Mouse (Mus musculus) midbrain, embryonic 11.5 days (tissue): ENCODE results near the gene Pgm5. TPM values are rescaled to one million over a fixed set of nuclear protein-coding genes. Genes with fewer than 3 reads are reported as not detected.

ENCODE experiments used
- ATAC-seq: fragments of 200-750 bp; cut with Nextera tagmentation; 2 replicates; pipeline ENCODE4 v1.8.0; 2017; ENCODE audit warnings: moderate TSS enrichment, moderate library complexity; ENCODE audit not compliant: low FRiP score
- DNase-seq: peaks from one replicate; pipeline ENCODE4 v3.0.0; 2015; ENCODE audit warnings: low spot score; ENCODE audit errors: missing footprints
- H3K27ac ChIP-seq: fragments of 300-500 bp; sonication (generic); 2 replicates; pipeline ENCODE4 v1.5.1; 2014; ENCODE audit warnings: low read depth, low read length
- H3K27me3 ChIP-seq: fragments of 300-500 bp; sonication (generic); 2 replicates; pipeline ENCODE4 v1.6.1; 2014; ENCODE audit warnings: mild to moderate bottlenecking, low read length, moderate library complexity, mixed read lengths; ENCODE audit not compliant: control insufficient read depth, insufficient read depth
- H3K36me3 ChIP-seq: fragments of 300-500 bp; sonication (generic); 2 replicates; pipeline ENCODE4 v1.6.1; 2014; ENCODE audit warnings: mild to moderate bottlenecking, low read length, moderate library complexity, mixed read lengths; ENCODE audit not compliant: control insufficient read depth, insufficient read depth
- H3K4me1 ChIP-seq: fragments of 300-500 bp; sonication (generic); 2 replicates; pipeline ENCODE4 v1.6.1; 2014; ENCODE audit warnings: low read length; ENCODE audit not compliant: control insufficient read depth, insufficient read depth
- H3K4me2 ChIP-seq: fragments of 300-500 bp; sonication (generic); 2 replicates; pipeline ENCODE4 v1.6.1; 2014; ENCODE audit warnings: mild to moderate bottlenecking, moderate library complexity
- H3K4me3 ChIP-seq: fragments of 300-500 bp; sonication (generic); 2 replicates; pipeline ENCODE4 v1.5.1; 2014; ENCODE audit warnings: low read depth, low read length
- H3K9ac ChIP-seq: fragments of 300-500 bp; sonication (generic); 2 replicates; pipeline ENCODE4 v1.6.1; 2014; ENCODE audit warnings: low read length
- H3K9me3 ChIP-seq: fragments of 300-500 bp; sonication (generic); 2 replicates; pipeline ENCODE4 v1.6.1; 2016; ENCODE audit warnings: low read length; ENCODE audit not compliant: control insufficient read depth
- WGBS: fragments of 180-500 bp; shearing (Covaris S2); extraction: QIAGEN DNeasy Blood & Tissue Kit; methylation state at CpG from one replicate; pipeline ENCODE4 v1.1.7; 2014; 5-methylcytosine and 5-hydroxymethylcytosine counted together
- polyA plus RNA-seq: library from polyadenylated mRNA; unstranded; fragments of >200 nt; fragmentation: Nextera tagmentation; extraction: Ambion mirVana; gene quantifications from 2 replicates; pipeline ENCODE4 v1.2.1, GENCODE M21; 2014

Gene Pgm5
- polyA plus RNA-seq, 1 experiment from 2014 or later: 0.19 TPM

DNA sequence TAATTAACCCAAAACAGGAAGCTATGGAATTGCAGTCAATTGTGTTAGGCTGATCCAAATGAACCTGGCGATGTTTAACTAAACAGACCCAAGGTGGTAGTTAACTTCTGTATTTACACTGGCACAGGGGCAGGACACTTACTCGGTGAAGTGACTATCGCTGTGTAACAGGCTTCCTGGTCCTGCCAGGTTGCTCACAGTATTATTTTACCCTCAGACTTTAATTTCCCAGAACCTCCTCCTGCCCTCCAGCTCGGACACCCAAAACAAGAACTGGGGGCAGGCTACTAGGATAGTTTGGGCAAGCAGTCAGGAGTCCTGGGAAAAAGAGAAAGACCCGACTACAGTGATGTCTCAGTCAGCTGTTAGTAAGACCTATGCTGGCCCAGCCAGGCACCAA is 68.8 kb downstream of the Pgm5 start:
- H3K9me3 ChIP-seq: no peaks in the 10 kb centered on the region
- no peak overlapping the region for H3K9ac ChIP-seq
- no peaks in the 10 kb centered on the region for H3K4me1 ChIP-seq
- no peak overlapping the region for H3K4me3 ChIP-seq
- DNase-seq (no peak), ATAC-seq (no peak)
- H3K4me2 ChIP-seq: no peak overlapping the region
- WGBS: 87% methylated on average over 5 of the region's 5 CpGs
- no peaks in the 10 kb centered on the region for H3K36me3 ChIP-seq
- H3K27ac ChIP-seq: no peak overlapping the region
- H3K27me3 ChIP-seq: no peaks in the 10 kb centered on the region

DNA sequence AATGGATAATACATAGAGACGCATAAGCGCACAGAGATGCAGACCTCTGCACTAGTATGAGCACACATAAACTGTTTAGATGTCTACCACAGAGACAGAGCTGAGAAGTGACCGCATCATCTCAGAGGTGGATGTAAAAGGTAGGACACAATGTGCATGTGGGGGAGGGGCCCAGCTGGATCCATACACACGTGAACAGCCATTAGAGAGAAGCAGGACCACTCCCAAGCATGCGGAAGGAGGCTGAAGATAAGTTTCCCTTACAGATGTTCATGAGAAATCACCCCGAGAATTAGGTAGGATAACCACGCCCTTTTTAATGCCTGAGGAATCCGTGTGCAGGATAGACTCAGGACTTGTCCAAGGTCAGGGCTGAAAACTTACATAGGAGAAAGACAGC is 75.8 kb downstream of the Pgm5 start:
- Histone ChIP-seq H3K36me3 (no peaks in the 10 kb centered on the region), H3K9me3 (no peaks in the 10 kb centered on the region), H3K4me2 (no peak overlapping the region), H3K27ac (no peak overlapping the region), H3K4me1 (no peaks in the 10 kb centered on the region; the same call in 1 of the 2 replicates), H3K27me3 (no peaks in the 10 kb centered on the region), H3K9ac (no peak overlapping the region), H3K4me3 (no peak overlapping the region)
- ATAC-seq (no peak), DNase-seq (no peak)
- WGBS: 91% methylated on average over 8 of the region's 8 CpGs

DNA sequence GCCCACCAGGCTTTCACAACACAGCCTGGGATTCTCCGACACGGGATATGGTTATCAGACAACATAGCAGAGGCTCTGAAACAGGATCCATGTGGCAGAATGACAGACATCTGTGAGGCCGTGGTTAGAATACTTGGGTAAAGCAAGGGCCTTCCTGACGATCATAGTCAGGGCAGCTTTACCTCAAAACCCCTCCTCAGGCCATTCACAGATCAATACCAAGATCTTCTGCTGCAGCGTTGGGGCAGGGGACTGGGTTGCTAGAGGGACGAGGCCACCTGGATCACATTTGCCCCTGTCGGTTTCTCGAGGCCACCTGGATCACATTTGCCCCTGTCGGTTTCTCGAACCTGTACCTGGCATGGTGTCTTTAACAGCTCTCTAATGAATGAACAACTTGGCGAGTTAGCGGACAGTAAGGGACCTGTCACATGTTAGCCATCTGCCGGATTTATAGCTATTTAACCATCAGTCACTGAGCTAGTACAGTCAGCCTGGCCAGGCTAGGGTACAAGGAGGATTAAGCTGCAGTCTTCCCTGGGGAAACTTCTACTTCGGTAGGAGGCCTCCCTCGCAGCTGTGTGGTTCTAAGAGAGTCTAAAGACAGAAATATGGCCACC is 76.5 kb downstream of the Pgm5 start:
- ATAC-seq (no peak), DNase-seq (no peak)
- 71% methylated on average over 15 of the region's 15 CpGs for whole genome bisulfite sequencing
- Histone ChIP-seq H3K27ac (no peak overlapping the region), H3K4me3 (no peak overlapping the region), H3K4me1 (peaks cover 2% of the 10 kb centered on the region; the same call in 1 of the 2 replicates), H3K27me3 (no peaks in the 10 kb centered on the region), H3K9me3 (no peaks in the 10 kb centered on the region), H3K36me3 (no peaks in the 10 kb centered on the region), H3K4me2 (no peak overlapping the region), H3K9ac (no peak overlapping the region)

DNA sequence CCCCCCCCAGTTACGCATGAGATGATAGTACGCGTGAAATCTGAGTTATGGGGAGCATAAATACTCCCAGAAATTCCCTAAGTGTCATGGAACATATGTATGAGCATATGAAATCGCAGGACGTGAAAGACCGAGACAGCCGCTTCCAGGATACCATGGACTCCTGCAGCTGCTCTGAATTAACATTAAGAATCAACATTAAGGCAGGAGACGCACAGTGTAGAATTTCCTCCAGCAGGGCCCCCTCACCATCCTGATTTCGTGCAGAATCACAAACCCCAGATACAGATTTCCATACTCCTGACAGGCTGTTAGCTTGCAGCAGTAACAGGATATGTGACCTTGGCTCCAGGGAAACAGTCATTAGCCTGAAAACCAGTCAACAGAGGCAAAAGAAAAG is 77.9 kb downstream of the Pgm5 start:
- no peak overlapping the region for H3K4me2 ChIP-seq
- no peak overlapping the region for H3K27ac ChIP-seq
- no peaks in the 10 kb centered on the region for H3K36me3 ChIP-seq
- H3K4me1 ChIP-seq: peaks cover 4% of the 10 kb centered on the region; the same call in 1 of the 2 replicates
- H3K4me3 ChIP-seq: no peak overlapping the region
- no peak overlapping the region for H3K9ac ChIP-seq
- WGBS: 74% methylated on average over 9 of the region's 9 CpGs
- H3K9me3 ChIP-seq: no peaks in the 10 kb centered on the region
- H3K27me3 ChIP-seq: no peaks in the 10 kb centered on the region
- ATAC-seq (no peak), DNase-seq (no peak)

DNA sequence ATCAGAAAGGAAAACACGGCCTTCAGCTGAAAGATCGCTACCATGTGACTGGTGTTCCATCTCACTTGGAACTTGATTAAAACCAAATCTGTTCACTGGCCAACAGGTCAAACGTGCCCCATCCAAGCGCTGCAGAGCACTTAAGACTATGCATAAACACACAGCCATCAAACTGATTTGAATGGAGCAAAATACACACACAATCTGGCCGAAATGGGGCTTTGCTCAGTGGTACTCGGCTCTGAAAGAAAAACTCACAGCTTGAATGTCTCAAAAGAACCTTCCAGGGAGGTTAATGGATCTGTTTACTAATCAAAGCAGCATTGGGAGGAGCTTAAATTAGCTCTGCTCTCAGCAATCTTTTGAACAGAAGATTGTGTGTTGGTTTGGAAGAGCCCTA is 81.7 kb downstream of the Pgm5 start:
- H3K36me3 ChIP-seq: no peaks in the 10 kb centered on the region
- no peak overlapping the region for H3K27ac ChIP-seq
- no peak for DNase-seq
- 43% methylated on average over 6 of the region's 6 CpGs for WGBS
- H3K9me3 ChIP-seq: no peaks in the 10 kb centered on the region
- no peaks in the 10 kb centered on the region for H3K27me3 ChIP-seq
- H3K4me2 ChIP-seq: no peak overlapping the region
- no peak overlapping the region for H3K9ac ChIP-seq
- H3K4me3 ChIP-seq: no peak overlapping the region
- peaks cover 4% of the 10 kb centered on the region; the same call in 1 of the 2 replicates for H3K4me1 ChIP-seq
- ATAC-seq: no peak

DNA sequence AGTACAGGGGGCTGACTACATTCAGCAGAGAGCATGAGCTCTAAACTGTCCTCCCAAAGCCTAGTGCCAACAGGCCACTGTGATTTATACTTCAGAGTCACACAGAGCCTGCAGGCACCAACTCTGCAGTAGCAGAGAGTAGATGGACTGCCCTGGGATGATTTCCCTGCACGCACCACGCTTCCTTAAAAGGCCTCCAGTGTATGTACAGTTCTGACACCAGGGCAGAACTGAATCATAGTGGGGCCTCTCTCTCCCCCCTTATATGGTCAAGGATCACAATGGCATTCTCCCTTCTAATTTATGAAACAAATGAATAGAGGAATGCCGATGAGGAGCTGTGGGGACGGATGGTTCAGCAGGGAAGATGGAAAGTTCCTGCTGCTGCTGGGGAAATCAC is 91.3 kb downstream of the Pgm5 start:
- H3K4me1 ChIP-seq: no peaks in the 10 kb centered on the region
- H3K9ac ChIP-seq: no peak overlapping the region
- no peak overlapping the region for H3K4me2 ChIP-seq
- no peak overlapping the region for H3K4me3 ChIP-seq
- ATAC-seq (no peak), DNase-seq (no peak)
- H3K27me3 ChIP-seq: no peaks in the 10 kb centered on the region
- H3K27ac ChIP-seq: no peak overlapping the region
- WGBS: 86% methylated on average over 4 of the region's 4 CpGs
- H3K36me3 ChIP-seq: no peaks in the 10 kb centered on the region
- H3K9me3 ChIP-seq: no peaks in the 10 kb centered on the region

DNA sequence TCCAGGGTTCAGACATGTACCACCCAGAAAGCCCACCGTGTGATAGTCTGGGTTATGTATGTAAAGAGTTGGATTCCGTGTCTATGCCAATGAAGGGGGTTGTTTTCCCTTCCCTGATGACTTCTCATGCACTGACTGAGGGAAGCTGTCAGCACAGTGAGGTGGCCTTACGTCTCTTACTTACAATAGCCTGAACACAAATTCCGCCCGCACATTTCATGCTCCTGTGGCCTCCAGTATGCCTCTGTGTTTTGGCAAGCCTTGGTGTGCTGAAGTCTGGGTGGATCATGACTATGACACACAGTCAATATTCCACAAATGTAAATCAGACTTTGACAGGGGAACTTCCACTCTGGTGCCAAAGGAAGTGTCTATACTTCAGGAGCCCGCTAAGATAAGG is 94.3 kb downstream of the Pgm5 start:
- Histone ChIP-seq H3K4me3 (no peak overlapping the region), H3K4me2 (no peak overlapping the region), H3K9ac (no peak overlapping the region), H3K27me3 (no peaks in the 10 kb centered on the region), H3K9me3 (no peaks in the 10 kb centered on the region), H3K27ac (no peak overlapping the region), H3K4me1 (no peaks in the 10 kb centered on the region), H3K36me3 (no peaks in the 10 kb centered on the region)
- ATAC-seq (no peak), DNase-seq (no peak)
- WGBS: 91% methylated on average over 6 of the region's 6 CpGs

DNA sequence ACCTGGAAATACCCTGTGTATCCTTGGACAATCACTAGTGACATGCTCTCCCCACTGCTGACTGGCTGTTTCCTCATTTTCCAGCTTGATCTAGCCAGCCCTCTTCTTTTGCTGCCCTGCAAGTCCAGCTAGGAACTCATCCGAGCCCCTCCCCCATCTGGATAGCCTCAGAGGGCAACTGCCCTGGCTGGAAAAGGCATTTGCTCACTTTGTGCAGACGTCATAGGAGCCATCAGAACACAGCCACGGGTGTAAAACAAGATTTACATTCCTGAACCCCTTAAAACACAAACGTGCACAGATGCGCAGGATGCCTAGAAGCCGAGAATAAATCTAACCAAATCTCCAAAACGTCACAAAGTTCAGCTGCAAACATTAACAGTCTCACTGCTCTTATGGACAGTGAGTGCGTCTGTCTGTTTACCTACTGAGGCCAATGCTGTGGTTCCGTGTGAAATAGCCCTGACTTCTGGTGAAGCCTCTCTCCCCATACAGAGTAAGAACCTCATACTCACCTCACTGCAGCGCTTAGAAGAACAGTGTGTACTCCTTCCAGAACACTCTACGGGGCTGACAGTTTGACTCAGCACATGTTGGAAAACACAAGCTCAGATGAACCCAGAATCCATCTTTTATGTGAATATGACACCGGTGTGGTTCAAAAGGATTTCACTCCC is 99.0 kb downstream of the Pgm5 start:
- DNase-seq: no peak

DNA sequence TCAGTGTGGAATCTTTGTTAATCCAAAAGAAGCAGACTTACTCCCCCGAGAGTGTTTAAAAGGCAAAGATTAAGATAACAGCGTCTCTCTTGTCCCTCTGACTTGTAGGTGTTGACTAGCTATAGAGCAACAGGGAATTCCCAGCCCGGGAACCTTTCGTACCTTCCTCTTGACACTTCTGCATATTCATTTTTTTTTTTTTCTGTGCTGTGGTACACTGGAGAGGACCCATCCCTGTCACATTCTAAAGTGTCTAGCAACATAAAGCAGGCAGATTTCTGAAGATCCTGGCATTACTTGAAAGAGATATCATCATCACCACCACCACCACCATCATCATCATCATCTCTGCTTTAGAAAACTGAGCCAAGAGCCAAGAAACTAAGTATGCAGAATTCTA is 105.0 kb downstream of the Pgm5 start:
- ATAC-seq: no peak
- DNase-seq: no peak
- Histone ChIP-seq H3K27ac (no peak overlapping the region), H3K4me2 (no peak overlapping the region), H3K9ac (no peak overlapping the region), H3K36me3 (no peaks in the 10 kb centered on the region), H3K4me1 (no peaks in the 10 kb centered on the region), H3K4me3 (no peak overlapping the region), H3K9me3 (no peaks in the 10 kb centered on the region), H3K27me3 (no peaks in the 10 kb centered on the region)
- 81% methylated on average over 4 of the region's 4 CpGs for WGBS

More for the DNA sequence above, 99.0 kb downstream of the Pgm5 start:
- Histone ChIP-seq H3K4me2 (no peak overlapping the region), H3K9ac (no peak overlapping the region), H3K4me3 (no peak overlapping the region), H3K27me3 (no peaks in the 10 kb centered on the region), H3K9me3 (no peaks in the 10 kb centered on the region), H3K36me3 (no peaks in the 10 kb centered on the region), H3K4me1 (no peaks in the 10 kb centered on the region), H3K27ac (no peak overlapping the region)
- WGBS: 71% methylated on average over 12 of the region's 12 CpGs
- ATAC-seq: no peak
